Mouse (Mus musculus) ovary, postnatal 14 days (tissue): Measurements from ENCODE around the gene Mbl2.
"Not testable (repeated sequence)": the region's sequence is repeated elsewhere in the genome, so short reads cannot be mapped to it uniquely, and the experiment has no call there.

ENCODE experiments used
- DNase-seq: peaks from one replicate; pipeline ENCODE4 v3.0.0; 2022; ENCODE audit warnings: low spot score

The Mbl2 gene

GRCm38 (mm10) chr19:30232691-30233090 is at the start of gene Mbl2:
Gene Mbl2, plus strand, starts transcription at chr19:30232942.
- DNase-seq, result no peak

GRCm38 (mm10) chr19:30185536-30185935 is 47.2 kb upstream of the Mbl2 start:
- no peak for DNase-seq

- DNase-seq, result no peak
Measured at GRCm38 (mm10) chr19:30187232-30187631, 45.5 kb upstream of the Mbl2 start.

- DNase-seq, result no peak
Measured at GRCm38 (mm10) chr19:30194999-30195398, 37.7 kb upstream of the Mbl2 start.

GRCm38 (mm10) chr19:30202177-30202576 is 30.6 kb upstream of the Mbl2 start:
- DNase-seq, result no peak

GRCm38 (mm10) chr19:30205159-30205816 is 27.5 kb upstream of the Mbl2 start:
- peak; percentile 25 for DNase-seq

GRCm38 (mm10) chr19:30205874-30206273 is 26.9 kb upstream of the Mbl2 start:
- DNase-seq, result no peak

GRCm38 (mm10) chr19:30206981-30207380 is 25.8 kb upstream of the Mbl2 start:
- no peak for DNase-seq

- DNase-seq, result not testable (repeated sequence)
Measured at GRCm38 (mm10) chr19:30209006-30209405, 23.7 kb upstream of the Mbl2 start.

- no peak for DNase-seq
Measured at GRCm38 (mm10) chr19:30214026-30214425, 18.7 kb upstream of the Mbl2 start.

GRCm38 (mm10) chr19:30215736-30216135 is 17.0 kb upstream of the Mbl2 start:
- DNase-seq, result not testable (repeated sequence)

GRCm38 (mm10) chr19:30216186-30216585 is 16.6 kb upstream of the Mbl2 start:
- no peak for DNase-seq

- DNase-seq, result peak; percentile 44
Measured at GRCm38 (mm10) chr19:30217335-30217734, 15.4 kb upstream of the Mbl2 start.

GRCm38 (mm10) chr19:30222593-30222992 is 10.1 kb upstream of the Mbl2 start:
- not testable (repeated sequence) for DNase-seq

- no peak for DNase-seq
Measured at GRCm38 (mm10) chr19:30229477-30229876, 3.3 kb upstream of the Mbl2 start.

- DNase-seq, result no peak
Measured at GRCm38 (mm10) chr19:30234416-30234815, 1.7 kb downstream of the Mbl2 start.

GRCm38 (mm10) chr19:30247359-30247758 is 14.6 kb downstream of the Mbl2 start:
- DNase-seq, result peak; percentile 8

GRCm38 (mm10) chr19:30248822-30249221 is 16.1 kb downstream of the Mbl2 start:
- peak; percentile 38 for DNase-seq

GRCm38 (mm10) chr19:30252253-30252652 is 19.5 kb downstream of the Mbl2 start:
- DNase-seq, result no peak

GRCm38 (mm10) chr19:30256339-30256738 is 23.6 kb downstream of the Mbl2 start:
- DNase-seq, result no peak

- no peak for DNase-seq
Measured at GRCm38 (mm10) chr19:30281125-30281524, 48.4 kb downstream of the Mbl2 start.

GRCm38 (mm10) chr19:30287899-30288490 is 55.3 kb downstream of the Mbl2 start:
- no peak for DNase-seq
